Mouse (Mus musculus) ES-Bruce4 (cell line): ENCODE results near the gene Paqr6.

Experiments used
- CTCF ChIP-seq: IDR thresholded peaks from one replicate; pipeline ENCODE4 v1.8.1; 2011; ENCODE audit warnings: low read depth, low read length
- EP300 ChIP-seq: IDR thresholded peaks from 2 replicates; pipeline ENCODE4 v1.6.1; 2011; ENCODE audit warnings: low read depth, low read length; ENCODE audit not compliant: insufficient read depth
- POLR2A ChIP-seq: IDR thresholded peaks from one replicate; pipeline ENCODE4 v1.8.1; 2011; ENCODE audit warnings: low read length; ENCODE audit not compliant: insufficient read depth

GRCm38 (mm10) chr3:88365705-88366361 lies 1.4 kb downstream of the Paqr6 start:
- TF ChIP-seq POLR2A, result no peak
- peak; percentile 23 for TF ChIP-seq CTCF
- TF ChIP-seq EP300, result no peak
